Mouse (Mus musculus) intestine, embryonic 15.5 days (tissue): ENCODE measurements around the gene Muc3. TPM values are rescaled to one million over a fixed set of nuclear protein-coding genes. Genes with fewer than 3 reads are reported as not detected.
A peak's percentile ranks its signal among the peaks of the same experiment; 100 is the strongest.

Experiments
- ATAC-seq: fragments of 200-750 bp; cut with Nextera tagmentation; 2 replicates; pipeline ENCODE4 v1.8.0; 2017; ENCODE audit warnings: moderate TSS enrichment, moderate library complexity
- H3K27ac ChIP-seq: fragments of 300-500 bp; sonication (generic); 2 replicates; pipeline ENCODE4 v1.5.1; 2015; ENCODE audit warnings: mild to moderate bottlenecking, inconsistent platforms
- H3K27me3 ChIP-seq: fragments of 300-500 bp; sonication (generic); replicated peaks from 2 replicates; pipeline ENCODE4 v1.6.1; 2015; ENCODE audit warnings: inconsistent platforms
- H3K36me3 ChIP-seq: fragments of 300-500 bp; sonication (generic); 2 replicates; pipeline ENCODE4 v1.6.1; 2015; ENCODE audit warnings: inconsistent platforms
- H3K4me1 ChIP-seq: fragments of 300-500 bp; sonication (generic); replicated peaks from 2 replicates; pipeline ENCODE4 v1.6.1; 2015; ENCODE audit warnings: inconsistent platforms
- H3K4me2 ChIP-seq: fragments of 300-500 bp; sonication (generic); replicated peaks from 2 replicates; pipeline ENCODE4 v1.6.1; 2015; ENCODE audit warnings: mild to moderate bottlenecking, inconsistent platforms
- H3K4me3 ChIP-seq: fragments of 300-500 bp; sonication (generic); replicated peaks from 2 replicates; pipeline ENCODE4 v1.5.1; 2015; ENCODE audit warnings: inconsistent platforms
- H3K9ac ChIP-seq: fragments of 300-500 bp; sonication (generic); 2 replicates; pipeline ENCODE4 v1.6.1; 2015; ENCODE audit warnings: inconsistent platforms
- H3K9me3 ChIP-seq: fragments of 300-500 bp; sonication (generic); 2 replicates; pipeline ENCODE4 v1.6.1; 2016; ENCODE audit warnings: inconsistent platforms
- WGBS: fragments of 180-500 bp; shearing (Covaris S2); methylation state at CpG from one replicate; pipeline ENCODE4 v1.1.7; 2015; 5-methylcytosine and 5-hydroxymethylcytosine counted together
- polyA plus RNA-seq: library from polyadenylated mRNA; unstranded; fragments of >200 nt; fragmentation: Nextera tagmentation; extraction: Ambion mirVana; gene quantifications from 2 replicates; pipeline ENCODE4 v1.2.1, GENCODE M21; 2015

Muc3 gene
- polyA plus RNA-seq, 1 experiment from 2014 or later: 3.8 TPM

GRCm38 (mm10) chr5:137103969-137104368 lies 45.2 kb downstream of the Muc3 start:
- H3K9me3 ChIP-seq: no peaks in the 10 kb centered on the region
- H3K27ac ChIP-seq: no peak overlapping the region
- 0 out of 2 replicates have a peak, but pooled peaks cover 3% of the 10 kb centered on the region for H3K27me3 ChIP-seq
- H3K4me3 ChIP-seq: no peak overlapping the region
- no peak overlapping the region for H3K4me2 ChIP-seq
- no peaks in the 10 kb centered on the region for H3K36me3 ChIP-seq
- no peak overlapping the region for H3K9ac ChIP-seq
- H3K4me1 ChIP-seq: 0 out of 2 replicates have a peak, but pooled peaks cover 5% of the 10 kb centered on the region
- WGBS: 82% methylated on average over 2 of the region's 2 CpGs
- ATAC-seq: no peak

DNA sequence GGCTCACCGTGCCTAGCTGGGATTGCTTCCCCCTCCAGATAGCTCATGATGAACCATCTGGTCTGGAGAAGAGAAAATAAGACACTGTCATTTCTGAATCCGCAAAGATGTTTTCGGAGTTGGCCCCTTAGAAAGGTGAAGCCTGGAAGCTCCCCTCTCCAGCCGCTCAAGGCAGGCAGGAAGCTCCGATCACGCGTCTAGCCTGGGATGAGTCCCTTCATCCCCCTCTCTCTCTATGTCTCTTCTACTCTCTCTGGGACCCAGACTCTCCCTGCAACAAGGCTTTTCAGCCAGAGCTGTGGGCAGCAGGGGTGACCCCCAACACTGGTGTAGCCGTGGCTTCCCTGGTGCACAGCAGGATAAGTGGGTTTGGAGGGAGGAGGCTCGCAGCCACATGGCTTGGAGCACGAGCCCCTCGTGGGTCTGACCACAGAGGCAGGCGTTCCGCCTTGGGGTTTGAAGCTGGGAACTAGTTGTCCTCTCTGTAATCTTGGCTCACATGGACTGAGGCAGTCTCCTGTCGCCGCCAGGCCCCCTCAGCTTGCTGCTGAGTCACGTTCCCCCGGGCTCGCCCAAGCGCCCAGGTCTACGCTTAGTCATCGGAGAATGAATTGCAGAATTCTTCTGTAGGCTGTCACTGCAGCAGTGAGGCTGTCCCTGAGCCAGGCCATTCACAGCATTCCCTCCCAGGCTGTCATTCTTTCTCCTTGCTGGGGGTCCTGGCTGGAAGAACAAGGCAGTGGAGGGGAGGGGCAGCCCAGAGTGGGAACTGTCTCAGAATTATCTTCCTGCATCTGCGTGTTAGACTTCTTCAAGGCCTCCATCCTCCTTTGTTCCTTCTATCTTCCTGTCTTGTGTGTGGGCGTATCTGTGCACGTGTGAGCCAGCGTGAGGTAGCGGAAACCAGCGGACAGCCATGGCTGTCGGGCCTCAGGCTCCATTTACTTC lies 46.3 kb downstream of the Muc3 start:
- Histone ChIP-seq H3K27me3 (0 out of 2 replicates have a peak, but pooled peaks cover 3% of the 10 kb centered on the region), H3K4me1 (0 out of 2 replicates have a peak, but pooled peaks cover 5% of the 10 kb centered on the region), H3K4me2 (0 out of 2 replicates have a peak overlapping the region, but pooled peaks have one; percentile 4), H3K9me3 (no peaks in the 10 kb centered on the region), H3K4me3 (no peak overlapping the region), H3K9ac (0 out of 2 replicates have a peak overlapping the region, but pooled peaks have one; percentile 5), H3K36me3 (no peaks in the 10 kb centered on the region), H3K27ac (no peak overlapping the region)
- peak; percentile 79 for ATAC-seq
- 59% methylated on average over 28 of the region's 28 CpGs for WGBS

DNA sequence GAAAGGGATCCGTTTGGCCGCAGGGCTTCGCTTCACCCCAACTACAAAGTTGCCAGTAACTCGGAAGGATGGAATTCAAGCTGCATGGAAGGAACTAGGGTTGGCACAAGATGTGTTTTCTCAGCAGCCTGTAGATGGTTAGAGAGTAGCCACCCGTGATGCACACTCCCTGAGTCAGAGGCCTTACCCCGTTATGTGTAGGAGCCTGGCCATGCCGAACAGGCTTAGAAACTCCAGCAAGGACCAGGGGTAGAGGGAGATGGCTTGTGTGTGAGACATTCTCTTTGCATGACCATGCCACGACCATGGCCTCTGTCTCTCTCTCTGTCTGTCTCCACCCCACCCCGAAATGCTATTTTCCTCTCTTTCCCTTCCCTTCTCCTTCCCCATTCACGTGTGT lies 47.0 kb downstream of the Muc3 start:
- Histone ChIP-seq H3K9me3 (no peaks in the 10 kb centered on the region), H3K4me3 (no peak overlapping the region), H3K27me3 (0 out of 2 replicates have a peak, but pooled peaks cover 3% of the 10 kb centered on the region), H3K9ac (no peak overlapping the region), H3K4me2 (no peak overlapping the region), H3K36me3 (no peaks in the 10 kb centered on the region), H3K4me1 (0 out of 2 replicates have a peak, but pooled peaks cover 5% of the 10 kb centered on the region), H3K27ac (no peak overlapping the region)
- 76% methylated on average over 10 of the region's 10 CpGs for WGBS
- ATAC-seq: no peak

DNA sequence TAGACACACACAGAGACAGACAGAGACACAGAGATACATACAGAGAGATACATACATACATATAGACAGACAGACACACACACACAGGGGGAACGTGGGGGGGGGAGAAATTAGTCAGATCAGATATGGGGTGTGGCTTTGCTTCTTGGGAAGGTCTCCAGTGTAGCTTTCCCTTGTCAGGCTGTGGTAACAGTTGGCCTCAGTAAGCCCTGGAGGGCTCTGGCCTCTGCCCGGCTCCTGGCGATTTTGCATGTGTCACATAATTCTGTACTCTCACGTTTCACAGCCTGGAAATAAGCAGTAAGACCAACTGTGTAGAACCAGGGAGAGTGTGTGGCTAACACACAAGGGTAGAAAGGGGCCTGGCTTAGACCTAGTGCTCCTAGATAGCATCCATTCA lies 48.5 kb downstream of the Muc3 start:
- H3K27ac ChIP-seq: no peak overlapping the region
- no peaks in the 10 kb centered on the region for H3K36me3 ChIP-seq
- no peak overlapping the region for H3K4me3 ChIP-seq
- no peaks in the 10 kb centered on the region for H3K9me3 ChIP-seq
- ATAC-seq: no peak
- no peak overlapping the region for H3K9ac ChIP-seq
- 0 out of 2 replicates have a peak, but pooled peaks cover 8% of the 10 kb centered on the region for H3K4me1 ChIP-seq
- WGBS: 59% methylated on average over 4 of the region's 4 CpGs
- H3K27me3 ChIP-seq: 0 out of 2 replicates have a peak, but pooled peaks cover 3% of the 10 kb centered on the region
- no peak overlapping the region for H3K4me2 ChIP-seq

DNA sequence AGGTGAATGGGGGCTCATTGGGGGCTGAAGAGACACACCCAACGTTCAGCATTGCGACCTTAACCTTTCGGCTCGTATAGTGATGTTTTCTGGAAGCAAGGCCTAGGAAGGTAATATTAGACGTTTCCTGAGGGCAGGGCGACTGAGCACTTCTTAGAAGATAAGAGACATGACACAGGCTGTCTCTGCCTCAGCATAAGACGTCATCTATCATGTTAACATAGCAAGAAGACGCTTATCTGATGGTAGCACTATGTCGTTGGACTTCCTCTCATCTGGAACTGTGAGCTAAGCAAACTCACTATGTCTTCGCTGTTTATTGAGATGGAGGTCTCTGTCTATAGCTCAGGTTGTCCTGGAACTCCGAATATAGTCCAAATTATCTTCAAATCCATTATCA lies 50.7 kb downstream of the Muc3 start:
- no peak for ATAC-seq
- H3K9ac ChIP-seq: no peak overlapping the region

GRCm38 (mm10) chr5:137096037-137096436 lies 53.1 kb downstream of the Muc3 start:
- Histone ChIP-seq H3K4me2 (no peak overlapping the region), H3K27me3 (no peaks in the 10 kb centered on the region), H3K36me3 (no peaks in the 10 kb centered on the region), H3K27ac (peak overlapping the region; percentile 54), H3K9ac (no peak overlapping the region), H3K4me3 (no peak overlapping the region), H3K4me1 (0 out of 2 replicates have a peak, but pooled peaks cover 9% of the 10 kb centered on the region), H3K9me3 (no peaks in the 10 kb centered on the region)
- no peak for ATAC-seq
- 39% methylated on average over 1 of the region's 1 CpGs for WGBS

More for the DNA sequence above, 50.7 kb downstream of the Muc3 start:
- H3K4me1 ChIP-seq: 0 out of 2 replicates have a peak, but pooled peaks cover 8% of the 10 kb centered on the region
- H3K36me3 ChIP-seq: no peaks in the 10 kb centered on the region
- H3K9me3 ChIP-seq: no peaks in the 10 kb centered on the region
- H3K4me3 ChIP-seq: no peak overlapping the region
- H3K27ac ChIP-seq: no peak overlapping the region
- 63% methylated on average over 11 of the region's 11 CpGs for WGBS
- 0 out of 2 replicates have a peak, but pooled peaks cover 3% of the 10 kb centered on the region for H3K27me3 ChIP-seq
- H3K4me2 ChIP-seq: no peak overlapping the region

DNA sequence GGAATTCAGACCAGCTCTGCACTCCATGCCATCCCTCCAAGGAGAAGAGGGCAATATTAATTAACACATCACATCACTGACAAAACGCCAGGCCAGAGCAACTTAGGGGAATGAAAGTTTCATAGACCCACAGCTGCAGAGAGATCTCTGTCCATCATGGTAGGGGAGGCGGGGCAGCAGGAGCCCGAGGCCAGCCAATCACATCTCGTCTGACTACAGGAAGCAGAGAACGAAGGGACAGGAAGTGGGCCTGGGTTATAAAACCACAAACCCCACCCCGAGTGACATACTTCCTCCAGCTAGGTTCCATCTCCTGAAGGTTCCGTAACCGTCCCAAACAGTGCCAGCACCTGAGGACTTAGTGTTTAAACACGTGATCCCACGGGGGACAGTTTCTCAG lies 54.0 kb downstream of the Muc3 start:
- no peak for ATAC-seq
- H3K27ac ChIP-seq: no peak overlapping the region
- H3K4me1 ChIP-seq: 0 out of 2 replicates have a peak, but pooled peaks cover 9% of the 10 kb centered on the region
- H3K9me3 ChIP-seq: no peaks in the 10 kb centered on the region
- H3K36me3 ChIP-seq: no peaks in the 10 kb centered on the region
- H3K4me3 ChIP-seq: no peak overlapping the region
- no peak overlapping the region for H3K4me2 ChIP-seq
- H3K9ac ChIP-seq: no peak overlapping the region
- WGBS: 84% methylated on average over 10 of the region's 10 CpGs
- no peaks in the 10 kb centered on the region for H3K27me3 ChIP-seq

GRCm38 (mm10) chr5:137093720-137094119 lies 55.4 kb downstream of the Muc3 start:
- H3K36me3 ChIP-seq: no peaks in the 10 kb centered on the region
- H3K9me3 ChIP-seq: no peaks in the 10 kb centered on the region
- ATAC-seq: no peak
- H3K4me3 ChIP-seq: no peak overlapping the region
- 0 out of 2 replicates have a peak, but pooled peaks cover 9% of the 10 kb centered on the region for H3K4me1 ChIP-seq
- H3K9ac ChIP-seq: no peak overlapping the region
- WGBS: 69% methylated on average over 9 of the region's 9 CpGs
- H3K4me2 ChIP-seq: no peak overlapping the region
- H3K27me3 ChIP-seq: no peaks in the 10 kb centered on the region
- H3K27ac ChIP-seq: no peak overlapping the region

GRCm38 (mm10) chr5:137091560-137091959 lies 57.6 kb downstream of the Muc3 start:
- H3K4me2 ChIP-seq: no peak overlapping the region
- H3K27ac ChIP-seq: no peak overlapping the region
- no peaks in the 10 kb centered on the region for H3K27me3 ChIP-seq
- H3K9ac ChIP-seq: no peak overlapping the region
- H3K9me3 ChIP-seq: no peaks in the 10 kb centered on the region
- 0 out of 2 replicates have a peak, but pooled peaks cover 6% of the 10 kb centered on the region for H3K4me1 ChIP-seq
- H3K4me3 ChIP-seq: no peak overlapping the region
- no peak for ATAC-seq
- H3K36me3 ChIP-seq: no peaks in the 10 kb centered on the region
- WGBS: 55% methylated on average over 6 of the region's 6 CpGs

GRCm38 (mm10) chr5:137090870-137091269 lies 58.3 kb downstream of the Muc3 start:
- WGBS: 67% methylated on average over 10 of the region's 10 CpGs
- no peaks in the 10 kb centered on the region for H3K9me3 ChIP-seq
- H3K4me3 ChIP-seq: no peak overlapping the region
- no peak for ATAC-seq
- no peak overlapping the region for H3K4me2 ChIP-seq
- H3K4me1 ChIP-seq: 0 out of 2 replicates have a peak, but pooled peaks cover 3% of the 10 kb centered on the region
- no peaks in the 10 kb centered on the region for H3K27me3 ChIP-seq
- H3K36me3 ChIP-seq: no peaks in the 10 kb centered on the region
- H3K9ac ChIP-seq: no peak overlapping the region
- no peak overlapping the region for H3K27ac ChIP-seq

DNA sequence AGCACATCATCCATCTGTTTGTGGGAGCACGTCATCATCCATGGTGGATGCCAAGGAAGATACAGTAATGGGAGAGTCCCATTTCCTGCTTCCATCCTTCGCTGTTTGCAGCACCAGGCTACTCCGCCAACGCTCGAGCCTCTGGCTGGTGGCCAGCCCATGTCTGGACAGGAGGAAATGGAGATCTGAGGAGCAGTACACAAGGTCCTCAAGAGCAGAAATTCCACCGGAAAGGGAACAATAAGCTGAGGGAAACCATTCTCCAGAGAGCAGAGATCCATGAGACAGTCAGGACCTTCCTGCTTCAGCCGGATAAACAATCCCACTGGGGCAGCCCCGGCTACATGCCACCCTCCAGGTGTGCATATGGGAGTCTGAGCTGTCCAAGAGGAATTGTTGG lies 61.7 kb downstream of the Muc3 start:
- Histone ChIP-seq H3K4me1 (0 out of 2 replicates have a peak, but pooled peaks cover 3% of the 10 kb centered on the region), H3K9me3 (no peaks in the 10 kb centered on the region), H3K4me3 (no peak overlapping the region), H3K4me2 (no peak overlapping the region), H3K27me3 (no peaks in the 10 kb centered on the region), H3K9ac (no peak overlapping the region), H3K27ac (no peak overlapping the region), H3K36me3 (no peaks in the 10 kb centered on the region)
- ATAC-seq: no peak
- WGBS: 83% methylated on average over 8 of the region's 8 CpGs

- Histone ChIP-seq H3K27me3 (no peaks in the 10 kb centered on the region), H3K9me3 (no peaks in the 10 kb centered on the region), H3K4me1 (no peaks in the 10 kb centered on the region), H3K36me3 (no peaks in the 10 kb centered on the region), H3K27ac (no peak overlapping the region), H3K9ac (no peak overlapping the region), H3K4me3 (no peak overlapping the region), H3K4me2 (no peak overlapping the region)
- WGBS: 83% methylated on average over 3 of the region's 3 CpGs
- ATAC-seq: no peak
Measured at GRCm38 (mm10) chr5:137085731-137086130, 63.4 kb downstream of the Muc3 start.
